Mouse (Mus musculus) liver, adult (tissue): ENCODE measurements around the gene Erbb4.

Experiments
- GATA4 ChIP-seq: IDR thresholded peaks from 2 replicates; pipeline ENCODE4 v1.6.1; 2014; ENCODE audit warnings: mild to moderate bottlenecking, low read length; ENCODE audit not compliant: insufficient replicate concordance

Gene Erbb4

GRCm38 (mm10) chr1:68019618-68020017 lies 1088.2 kb downstream of the Erbb4 start:
- no peak for TF ChIP-seq GATA4
